Mouse (Mus musculus) monocyte, adult 2 months (primary cell): Measurements from ENCODE around the gene Clptm1.
A peak's percentile ranks its signal among the peaks of the same experiment; 100 is the strongest.
"Not testable (repeated sequence)": the region's sequence is repeated elsewhere in the genome, so short reads cannot be mapped to it uniquely, and the experiment has no call there.

Experiments used
- DNase-seq, 2 experiments: peaks; one replicate each; pipeline ENCODE4 v3.0.0; 2022; ENCODE audit warnings: low spot score in 2 of 2, low read depth in 1 of 2

The Clptm1 gene

GRCm38 (mm10) chr7:19609641-19610332, 55.0 kb downstream of the Clptm1 start:
- DNase-seq: no peak

GRCm38 (mm10) chr7:19607291-19607690, 57.5 kb downstream of the Clptm1 start:
- no peak for DNase-seq

- DNase-seq: not testable (repeated sequence)
Measured at GRCm38 (mm10) chr7:19604606-19605214, 60.1 kb downstream of the Clptm1 start.

GRCm38 (mm10) chr7:19603849-19604605, 60.8 kb downstream of the Clptm1 start, which contains the start of gene Clasrp:
TSS of gene Clasrp (minus strand) at chr7:19604486.
- peak; percentile 90 to 93 for DNase-seq

GRCm38 (mm10) chr7:19603055-19603454, 61.8 kb downstream of the Clptm1 start:
- DNase-seq: no peak

GRCm38 (mm10) chr7:19600562-19600961, 64.3 kb downstream of the Clptm1 start:
- no peak for DNase-seq

GRCm38 (mm10) chr7:19593061-19593730, 71.6 kb downstream of the Clptm1 start:
- no peak for DNase-seq

GRCm38 (mm10) chr7:19589917-19590316, 74.9 kb downstream of the Clptm1 start:
- DNase-seq: peak in 1 of 2 experiments; percentile 56

- peak in 1 of 2 experiments; percentile 30 for DNase-seq
Measured at GRCm38 (mm10) chr7:19589207-19589606, 75.6 kb downstream of the Clptm1 start.

- DNase-seq: no peak
Measured at GRCm38 (mm10) chr7:19586269-19586668, 78.6 kb downstream of the Clptm1 start.
